Mouse (Mus musculus) heart, embryonic 16.5 days (tissue): ENCODE measurements around the gene Cabin1. TPM values are rescaled to one million over a fixed set of nuclear protein-coding genes. Genes with fewer than 3 reads are reported as not detected.

Source experiments
- ATAC-seq: fragments of 200-750 bp; cut with Nextera tagmentation; replicated peaks from 2 replicates; pipeline ENCODE4 v1.8.0; 2017; ENCODE audit warnings: moderate number of reproducible peaks; ENCODE audit not compliant: insufficient read depth, low FRiP score; ENCODE audit errors: extremely low read depth
- H3K27ac ChIP-seq: fragments of 300-500 bp; sonication (generic); 2 replicates; pipeline ENCODE4 v1.5.1; 2014; ENCODE audit warnings: mild to moderate bottlenecking, low read length, control low read depth, moderate library complexity
- H3K27me3 ChIP-seq: fragments of 300-500 bp; sonication (generic); 2 replicates; pipeline ENCODE4 v1.6.1; 2014; ENCODE audit warnings: low read length, mixed read lengths; ENCODE audit not compliant: control insufficient read depth, insufficient read depth
- H3K36me3 ChIP-seq: fragments of 300-500 bp; sonication (generic); 2 replicates; pipeline ENCODE4 v1.6.1; 2014; ENCODE audit not compliant: control insufficient read depth, insufficient read depth
- H3K4me1 ChIP-seq: fragments of 300-500 bp; sonication (generic); 2 replicates; pipeline ENCODE4 v1.6.1; 2014; ENCODE audit warnings: low read length, mixed read lengths; ENCODE audit not compliant: control insufficient read depth, insufficient read depth
- H3K4me2 ChIP-seq: fragments of 300-500 bp; sonication (generic); 2 replicates; pipeline ENCODE4 v1.6.1; 2014; ENCODE audit warnings: low read depth, mild to moderate bottlenecking, control low read depth, low read length
- H3K4me3 ChIP-seq: fragments of 300-500 bp; sonication (generic); 2 replicates; pipeline ENCODE4 v1.5.1; 2014; ENCODE audit warnings: mild to moderate bottlenecking, control low read depth, low read length
- H3K9ac ChIP-seq: fragments of 300-500 bp; sonication (generic); 2 replicates; pipeline ENCODE4 v1.6.1; 2014; ENCODE audit warnings: low read length, control low read depth
- H3K9me3 ChIP-seq: fragments of 300-500 bp; sonication (generic); replicated peaks from 2 replicates; pipeline ENCODE4 v1.6.1; 2016; ENCODE audit warnings: low read length; ENCODE audit not compliant: control insufficient read depth
- WGBS: fragments of 180-500 bp; shearing (Covaris S2); extraction: QIAGEN DNeasy Blood & Tissue Kit; methylation state at CpG from one replicate; pipeline ENCODE4 v1.1.7; 2014; 5-methylcytosine and 5-hydroxymethylcytosine counted together
- polyA plus RNA-seq: library from polyadenylated mRNA; unstranded; fragments of >200 nt; fragmentation: Nextera tagmentation; extraction: Ambion mirVana; gene quantifications from 2 replicates; pipeline ENCODE4 v1.2.1, GENCODE M21; 2015

Gene Cabin1
- polyA plus RNA-seq, 1 experiment from 2014 or later = 23.7 TPM

DNA sequence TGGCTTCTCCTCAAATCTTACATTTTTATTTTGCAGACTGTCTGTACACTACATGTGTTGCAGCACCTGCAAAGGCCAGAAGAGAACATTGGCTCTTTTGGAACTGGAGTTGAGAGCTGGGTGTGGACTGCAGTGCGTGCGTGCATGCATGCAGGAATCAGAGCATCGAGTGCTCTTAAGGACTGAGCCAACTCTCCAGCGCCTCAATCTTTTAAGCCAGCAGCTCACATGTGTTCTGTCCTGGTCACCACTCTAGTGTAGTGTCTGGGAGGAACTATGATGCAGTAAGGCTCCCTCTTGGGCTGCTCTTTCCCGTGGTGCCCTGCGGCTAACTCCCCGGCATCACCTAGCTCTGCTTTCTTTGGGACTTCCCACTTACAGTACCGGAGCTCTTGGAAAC is 118.5 kb downstream of the Cabin1 start:
- 91% methylated on average over 8 of the region's 8 CpGs for WGBS
- no peak overlapping the region for H3K9ac ChIP-seq
- no peak overlapping the region for H3K27ac ChIP-seq
- H3K36me3 ChIP-seq = peaks cover 20% of the 10 kb centered on the region
- ATAC-seq = no peak
- H3K27me3 ChIP-seq = no peaks in the 10 kb centered on the region
- H3K4me3 ChIP-seq = no peak overlapping the region
- no peaks in the 10 kb centered on the region for H3K9me3 ChIP-seq
- peaks cover 30% of the 10 kb centered on the region for H3K4me1 ChIP-seq
- no peak overlapping the region for H3K4me2 ChIP-seq

GRCm38 (mm10) chr10:75643741-75644343 is 120.3 kb downstream of the Cabin1 start, which contains the start of gene Susd2:
Gene Susd2, minus strand, starts transcription at chr10:75644008.
- peak; percentile 46; the same call in 1 of the 2 replicates for ATAC-seq
- peak within 1 kb of the TSS; percentile 42 for H3K9ac ChIP-seq
- no peaks in the 10 kb centered on the region for H3K27me3 ChIP-seq
- H3K4me3 ChIP-seq = peak within 1 kb of the TSS; percentile 13; the same call in 1 of the 2 replicates
- whole genome bisulfite sequencing = 10% methylated on average over 11 of the region's 11 CpGs
- no peaks in the 10 kb centered on the region for H3K9me3 ChIP-seq
- H3K36me3 ChIP-seq = peaks cover 7% of the 10 kb centered on the region
- H3K4me2 ChIP-seq = peak within 1 kb of the TSS; percentile 22
- peaks cover 30% of the 10 kb centered on the region for H3K4me1 ChIP-seq
- peak within 1 kb of the TSS; percentile 24; the same call in 1 of the 2 replicates for H3K27ac ChIP-seq

GRCm38 (mm10) chr10:75642891-75643290 is 121.2 kb downstream of the Cabin1 start:
- H3K9ac ChIP-seq = peak overlapping the region; percentile 42
- H3K4me1 ChIP-seq = peaks cover 29% of the 10 kb centered on the region
- H3K9me3 ChIP-seq = no peaks in the 10 kb centered on the region
- H3K27me3 ChIP-seq = no peaks in the 10 kb centered on the region
- 76% methylated on average over 2 of the region's 2 CpGs for WGBS
- peaks cover 3% of the 10 kb centered on the region; the same call in 1 of the 2 replicates for H3K36me3 ChIP-seq
- ATAC-seq = no peak
- no peak overlapping the region for H3K4me2 ChIP-seq
- no peak overlapping the region for H3K4me3 ChIP-seq
- no peak overlapping the region for H3K27ac ChIP-seq

- Histone ChIP-seq H3K27me3 (no peaks in the 10 kb centered on the region), H3K4me3 (no peak overlapping the region), H3K4me1 (peaks cover 25% of the 10 kb centered on the region), H3K9ac (no peak overlapping the region), H3K9me3 (no peaks in the 10 kb centered on the region), H3K27ac (no peak overlapping the region), H3K36me3 (peaks cover 3% of the 10 kb centered on the region; the same call in 1 of the 2 replicates), H3K4me2 (no peak overlapping the region)
- ATAC-seq = no peak
- 76% methylated on average over 9 of the region's 9 CpGs for WGBS
These were observed 121.7 kb downstream of the Cabin1 start for GRCm38 (mm10) chr10:75642436-75642835.

DNA sequence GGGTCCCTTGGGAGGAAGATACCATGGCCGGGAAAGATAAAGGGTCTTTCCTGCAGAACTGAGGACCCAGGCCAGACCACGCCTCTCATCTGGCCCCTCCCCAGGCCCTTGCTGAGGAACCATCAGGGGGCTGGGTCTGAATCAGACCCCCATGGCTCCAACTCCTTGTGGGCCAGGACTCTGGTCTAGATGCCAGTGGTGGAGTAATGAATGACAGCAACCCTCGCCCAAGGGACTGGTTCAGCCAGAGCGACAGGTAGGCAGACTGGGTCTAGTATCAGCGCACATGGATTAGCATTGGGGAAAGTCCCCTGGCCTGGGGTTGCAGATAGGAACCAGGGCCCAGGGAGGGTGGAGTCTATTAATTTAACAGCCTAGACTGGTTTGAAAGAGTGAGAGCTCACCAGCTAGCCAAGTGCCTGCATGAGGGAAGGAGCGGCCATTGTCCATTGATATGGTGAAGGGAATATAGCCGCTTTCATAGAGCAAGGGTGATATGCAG is 122.4 kb downstream of the Cabin1 start:
- peaks cover 20% of the 10 kb centered on the region for H3K4me1 ChIP-seq
- ATAC-seq = no peak
- WGBS = 85% methylated on average over 7 of the region's 7 CpGs
- no peak overlapping the region for H3K4me2 ChIP-seq
- H3K36me3 ChIP-seq = peaks cover 3% of the 10 kb centered on the region; the same call in 1 of the 2 replicates
- no peak overlapping the region for H3K4me3 ChIP-seq
- H3K9me3 ChIP-seq = no peaks in the 10 kb centered on the region
- H3K9ac ChIP-seq = no peak overlapping the region
- H3K27ac ChIP-seq = no peak overlapping the region
- no peaks in the 10 kb centered on the region for H3K27me3 ChIP-seq

DNA sequence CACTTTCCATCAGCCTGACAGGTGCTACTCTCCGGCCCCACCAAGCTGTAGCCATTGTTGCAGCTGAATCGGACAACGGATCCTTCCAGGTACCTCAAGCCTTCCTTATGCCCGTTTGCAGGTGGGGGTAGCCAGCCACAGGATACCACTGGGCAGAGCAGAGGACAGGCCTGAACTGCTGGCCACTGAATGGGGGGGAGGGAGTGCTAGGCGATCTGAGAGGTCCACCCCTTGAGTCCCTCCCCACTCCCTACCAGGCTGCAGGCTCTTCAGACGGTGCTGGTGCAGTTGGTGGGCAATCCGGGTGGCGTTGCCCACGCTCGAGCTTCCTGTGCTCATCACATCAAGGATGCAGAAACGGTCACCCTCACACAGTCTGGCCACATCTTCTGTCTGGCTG is 126.4 kb downstream of the Cabin1 start:
- Histone ChIP-seq H3K4me1 (0 out of 2 replicates have a peak, but pooled peaks cover 2% of the 10 kb centered on the region), H3K9ac (no peak overlapping the region), H3K36me3 (no peaks in the 10 kb centered on the region), H3K4me3 (no peak overlapping the region), H3K4me2 (no peak overlapping the region), H3K9me3 (no peaks in the 10 kb centered on the region), H3K27me3 (no peaks in the 10 kb centered on the region), H3K27ac (no peak overlapping the region)
- ATAC-seq = no peak
- 83% methylated on average over 11 of the region's 11 CpGs for WGBS

- H3K4me1 ChIP-seq = 0 out of 2 replicates have a peak, but pooled peaks cover 4% of the 10 kb centered on the region
- ATAC-seq = no peak
- H3K4me2 ChIP-seq = no peak overlapping the region
- no peaks in the 10 kb centered on the region for H3K9me3 ChIP-seq
- no peak overlapping the region for H3K27ac ChIP-seq
- H3K27me3 ChIP-seq = no peaks in the 10 kb centered on the region
- no peaks in the 10 kb centered on the region for H3K36me3 ChIP-seq
- no peak overlapping the region for H3K9ac ChIP-seq
- 88% methylated on average over 12 of the region's 12 CpGs for WGBS
- no peak overlapping the region for H3K4me3 ChIP-seq
These were observed 127.9 kb downstream of the Cabin1 start for GRCm38 (mm10) chr10:75636084-75636786.

GRCm38 (mm10) chr10:75635693-75636055 is 128.5 kb downstream of the Cabin1 start:
- no peak overlapping the region for H3K4me2 ChIP-seq
- no peak overlapping the region for H3K9ac ChIP-seq
- ATAC-seq = peak; percentile 40
- no peaks in the 10 kb centered on the region for H3K36me3 ChIP-seq
- H3K27me3 ChIP-seq = no peaks in the 10 kb centered on the region
- H3K4me3 ChIP-seq = no peak overlapping the region
- H3K9me3 ChIP-seq = no peaks in the 10 kb centered on the region
- no peak overlapping the region for H3K27ac ChIP-seq
- H3K4me1 ChIP-seq = 0 out of 2 replicates have a peak, but pooled peaks cover 4% of the 10 kb centered on the region
- 4% methylated on average over 9 of the region's 9 CpGs for WGBS
